In the genomic region with DNA sequence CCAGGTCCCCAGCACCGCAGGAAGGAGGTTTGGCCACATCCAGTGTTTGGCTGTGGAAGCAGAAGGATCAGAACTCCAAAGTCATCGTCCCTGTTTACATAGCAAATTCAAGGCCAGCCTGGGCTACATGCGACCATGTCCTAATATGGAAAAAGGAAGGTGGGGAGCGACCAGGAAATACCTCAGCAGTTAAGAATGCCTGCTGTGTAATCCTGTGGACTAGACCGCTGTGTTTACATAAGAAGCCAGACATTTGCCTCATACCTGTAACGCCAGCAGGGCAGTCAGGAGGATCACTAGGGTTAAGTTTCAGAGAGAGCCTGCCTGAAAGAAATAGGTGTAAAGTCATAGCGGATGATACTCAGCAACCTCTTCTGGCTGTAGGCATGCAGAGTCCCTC, we compare ENCODE assay signal across 38 mouse cellular contexts. TPM values are rescaled to one million over a fixed set of nuclear protein-coding genes. Genes with fewer than 3 reads are reported as not detected.
DNase-seq lines count a peak whose midpoint lies in the region; ATAC-seq and TF ChIP-seq lines count a peak whose summit lies in the region.
"Had no signal": no experiment of that assay in that cellular context is flagged by ENCODE, and none has a peak within 500 bp of the region (broad histone marks: within the 10 kb centered on the region; RNA-seq: fewer than 3 reads in every experiment).

No protein-coding gene starts in this region.

- no peak overlapping the region for H3K9ac ChIP-seq in liver, postnatal 0 days (replicated peaks)
- no peak overlapping the region for H3K9ac ChIP-seq in liver, embryonic 11.5 days (ENCODE audit: low read depth, low read length)
- H3K9ac ChIP-seq in ES-E14 (ENCODE audit: insufficient read depth, low read depth, low read length, poor library complexity, severe bottlenecking): 0 out of 2 replicates have a peak overlapping the region, but pooled peaks have one; percentile 27
- H3K9ac ChIP-seq in intestine, embryonic 16.5 days (ENCODE audit: low read depth, low read length): no peak overlapping the region
- no peak overlapping the region for H3K9ac ChIP-seq in stomach, postnatal 0 days (ENCODE audit: low read length)
- H3K9ac ChIP-seq: embryonic facial prominence, embryonic 15.5 days; forebrain, embryonic 13.5 days; heart, embryonic 15.5 days; hindbrain, embryonic 13.5 days; limb, embryonic 13.5 days; midbrain, embryonic 15.5 days had no signal

- peak; percentile 61 for ATAC-seq in liver, postnatal 0 days
- ATAC-seq in liver, embryonic 11.5 days (replicated peaks; ENCODE audit: low FRiP score): no peak
- peak; percentile 42; the same call in 1 of the 2 replicates for ATAC-seq in intestine, embryonic 16.5 days
- peak; percentile 60 for ATAC-seq in stomach, postnatal 0 days (ENCODE audit: low FRiP score, low TSS enrichment)
- ATAC-seq in erythroblast, adult 5-6 weeks (replicated peaks; ENCODE audit: low FRiP score, poor library complexity, severe bottlenecking): no peak
- ATAC-seq: forebrain, embryonic 13.5 days; midbrain, embryonic 15.5 days had no signal

- no peaks in the 10 kb centered on the region for H3K27me3 ChIP-seq in liver, postnatal 0 days (ENCODE audit: insufficient read depth, low read length)
- H3K27me3 ChIP-seq in liver, embryonic 11.5 days (replicated peaks; ENCODE audit: control insufficient read depth, insufficient read depth, low read length): no peaks in the 10 kb centered on the region
- no peaks in the 10 kb centered on the region for H3K27me3 ChIP-seq in intestine, embryonic 16.5 days (replicated peaks; ENCODE audit: control insufficient read depth, insufficient read depth, low read length)
- no peaks in the 10 kb centered on the region for H3K27me3 ChIP-seq in stomach, postnatal 0 days (ENCODE audit: control insufficient read depth, insufficient read depth, low read length)
- H3K27me3 ChIP-seq: embryonic facial prominence, embryonic 15.5 days; heart, embryonic 15.5 days; hindbrain, embryonic 13.5 days; limb, embryonic 13.5 days; midbrain, embryonic 15.5 days had no signal

- intact Hi-C loops in heart, postnatal 25 days (cut with DNase I): loop anchor here (5.0 kb wide), 1 partner anchor 294 kb away; a partner anchor contains a TSS

- no peaks in the 10 kb centered on the region for H3K4me1 ChIP-seq in liver, postnatal 0 days (ENCODE audit: insufficient read depth)
- H3K4me1 ChIP-seq in liver, embryonic 11.5 days (replicated peaks; ENCODE audit: control insufficient read depth, insufficient read depth, low read length): no peaks in the 10 kb centered on the region; the same call in 1 of the 2 replicates
- peaks cover 0 to 13% of the 10 kb centered on the region in 2 experiments; a peak in 1 of 4 replicates for H3K4me1 ChIP-seq in ES-E14 (ENCODE audit: control insufficient read depth in 2 of 2, insufficient read depth in 2 of 2, low read length in 2 of 2, poor library complexity in 1 of 2)
- H3K4me1 ChIP-seq in intestine, embryonic 16.5 days (ENCODE audit: control insufficient read depth, insufficient read depth, low read length): peaks cover 15% of the 10 kb centered on the region; the same call in 1 of the 2 replicates
- H3K4me1 ChIP-seq in stomach, postnatal 0 days (replicated peaks; ENCODE audit: control insufficient read depth, insufficient read depth): no peaks in the 10 kb centered on the region
- H3K4me1 ChIP-seq: midbrain, embryonic 10.5 days; midbrain, embryonic 15.5 days had no signal

- no peaks in the 10 kb centered on the region for H3K9me3 ChIP-seq in liver, postnatal 0 days (ENCODE audit: low read length)
- H3K9me3 ChIP-seq in liver, embryonic 11.5 days (ENCODE audit: control insufficient read depth, low read length): no peaks in the 10 kb centered on the region
- H3K9me3 ChIP-seq in ES-E14 (ENCODE audit: control insufficient read depth, insufficient read depth, low read depth, low read length): no peaks in the 10 kb centered on the region
- H3K9me3 ChIP-seq in intestine, embryonic 16.5 days (ENCODE audit: control insufficient read depth, low read length): no peaks in the 10 kb centered on the region
- H3K9me3 ChIP-seq in stomach, postnatal 0 days (ENCODE audit: control insufficient read depth, low read length): no peaks in the 10 kb centered on the region
- H3K9me3 ChIP-seq: embryonic facial prominence, embryonic 10.5 days; embryonic facial prominence, embryonic 15.5 days; forebrain, embryonic 13.5 days; G1E; heart, embryonic 15.5 days; hindbrain, embryonic 13.5 days; limb, embryonic 13.5 days; midbrain, embryonic 10.5 days; midbrain, embryonic 15.5 days had no signal

- H3K4me2 ChIP-seq in liver, postnatal 0 days (ENCODE audit: low read depth, low read length): no peak overlapping the region
- H3K4me2 ChIP-seq in liver, embryonic 11.5 days: no peak overlapping the region
- H3K4me2 ChIP-seq in intestine, embryonic 16.5 days (ENCODE audit: low read depth, low read length): no peak overlapping the region
- H3K4me2 ChIP-seq in stomach, postnatal 0 days (replicated peaks; ENCODE audit: low read depth): no peak overlapping the region
- H3K4me2 ChIP-seq: embryonic facial prominence, embryonic 15.5 days; forebrain, embryonic 13.5 days; heart, embryonic 15.5 days; hindbrain, embryonic 13.5 days; limb, embryonic 13.5 days; midbrain, embryonic 15.5 days had no signal

- H3K36me3 ChIP-seq in liver, postnatal 0 days (replicated peaks; ENCODE audit: insufficient read depth, low read length): no peaks in the 10 kb centered on the region
- no peaks in the 10 kb centered on the region for H3K36me3 ChIP-seq in liver, embryonic 11.5 days (ENCODE audit: control insufficient read depth, insufficient read depth, low read length)
- H3K36me3 ChIP-seq in ES-E14 (ENCODE audit: control insufficient read depth, insufficient read depth, low read length, poor library complexity, severe bottlenecking): no peaks in the 10 kb centered on the region
- no peaks in the 10 kb centered on the region for H3K36me3 ChIP-seq in intestine, embryonic 16.5 days (ENCODE audit: control insufficient read depth, insufficient read depth, low read length)
- no peaks in the 10 kb centered on the region for H3K36me3 ChIP-seq in stomach, postnatal 0 days (ENCODE audit: control insufficient read depth, insufficient read depth, low read length)
- H3K36me3 ChIP-seq: embryonic facial prominence, embryonic 10.5 days; embryonic facial prominence, embryonic 15.5 days; G1E; heart, embryonic 15.5 days; hindbrain, embryonic 13.5 days; limb, embryonic 13.5 days; midbrain, embryonic 10.5 days; midbrain, embryonic 15.5 days had no signal

- DNase-seq in liver, postnatal 0 days: no peak
- no peak for DNase-seq in liver, embryonic 11.5 days (ENCODE audit: low spot score)
- no peak for DNase-seq in ES-E14 (ENCODE audit: low read depth, low spot score)
- no peak for DNase-seq in stomach, postnatal 0 days (ENCODE audit: low spot score)
- DNase-seq in heart, postnatal 25 days (ENCODE audit: low spot score): no peak
- DNase-seq: adrenal gland, postnatal 10 days; B cell, adult 2 months; cerebellum, adult 11-12 months; cerebellum, adult 9-11 months; gastrocnemius, postnatal 14 days; heart, postnatal 36 days; kidney, adult 2 months; kidney, postnatal 36 days; lung, postnatal 14 days; spleen, adult 18-20 months; thymus, adult 18-20 months; thymus, postnatal 25 days had no signal

- WGBS in liver, postnatal 0 days (ENCODE audit: insufficient replicate concordance): 46% methylated on average over 7 of the region's 7 CpGs
- 56% methylated on average over 7 of the region's 7 CpGs for WGBS in liver, embryonic 11.5 days
- 41% methylated on average over 7 of the region's 7 CpGs for WGBS in intestine, embryonic 16.5 days
- 42% methylated on average over 7 of the region's 7 CpGs for WGBS in stomach, postnatal 0 days

- TF ChIP-seq CTCF in liver, postnatal 0 days (IDR thresholded peaks at IDR 0.05; ENCODE audit: low read depth): no peak
- no peak for TF ChIP-seq CTCF in stomach, postnatal 0 days (IDR thresholded peaks at IDR 0.05; ENCODE audit: low read depth)

- no peak for TF ChIP-seq EP300 in liver, postnatal 0 days (IDR thresholded peaks at IDR 0.05; ENCODE audit: low read depth)
- TF ChIP-seq EP300 in stomach, postnatal 0 days (optimal IDR thresholded peaks at IDR 0.05): no peak

- no peak overlapping the region for H3K27ac ChIP-seq in liver, postnatal 0 days (ENCODE audit: low read depth)
- no peak overlapping the region for H3K27ac ChIP-seq in liver, embryonic 11.5 days (ENCODE audit: low read depth, low read length)
- H3K27ac ChIP-seq in ES-E14 (ENCODE audit: insufficient read depth, low read depth, low read length, poor library complexity, severe bottlenecking): no peak overlapping the region
- 0 out of 2 replicates have a peak overlapping the region, but pooled peaks have one; percentile 24 for H3K27ac ChIP-seq in intestine, embryonic 16.5 days (ENCODE audit: low read length)
- no peak overlapping the region for H3K27ac ChIP-seq in stomach, postnatal 0 days (replicated peaks)
- H3K27ac ChIP-seq: embryonic facial prominence, embryonic 10.5 days; embryonic facial prominence, embryonic 15.5 days; forebrain, embryonic 13.5 days; heart, embryonic 15.5 days; hindbrain, embryonic 13.5 days; layer of hippocampus, adult 2 months; limb, embryonic 13.5 days; midbrain, embryonic 10.5 days; midbrain, embryonic 15.5 days had no signal

- no peak overlapping the region for H3K4me3 ChIP-seq in liver, postnatal 0 days (ENCODE audit: low read depth, low read length)
- H3K4me3 ChIP-seq in liver, embryonic 11.5 days (ENCODE audit: low read depth, low read length): no peak overlapping the region
- H3K4me3 ChIP-seq in ES-E14 (ENCODE audit: insufficient read depth in 1 of 2, low read depth in 1 of 2, low read length in 2 of 2, poor library complexity in 1 of 2, severe bottlenecking in 1 of 2): no peak overlapping the region
- no peak overlapping the region for H3K4me3 ChIP-seq in intestine, embryonic 16.5 days (ENCODE audit: low read length)
- H3K4me3 ChIP-seq in stomach, postnatal 0 days (ENCODE audit: low read depth, low read length): no peak overlapping the region
- H3K4me3 ChIP-seq: embryonic facial prominence, embryonic 10.5 days; embryonic facial prominence, embryonic 15.5 days; forebrain, embryonic 13.5 days; heart, embryonic 15.5 days; hindbrain, embryonic 13.5 days; layer of hippocampus, adult 2 months; limb, embryonic 13.5 days; midbrain, embryonic 10.5 days; midbrain, embryonic 15.5 days had no signal

- in situ Hi-C loops in ES-E14 (cut with MboI; ENCODE audit: low sequenced_read_pairs in 2 of 2, unreplicated experiment in 2 of 2): loop anchor here (10.0 to 25.0 kb wide), 2 partner anchors 374 to 382 kb away; no protein-coding TSS in a partner anchor

RNA-seq across cellular contexts. Expression of a gene that starts 6.1 kb away (rescaled TPM):
- polyA plus RNA-seq in liver, postnatal 0 days (2015; fragmentation: Nextera tagmentation; extraction: Ambion mirVana): not detected in 2 replicates
- not detected in 2 replicates for polyA plus RNA-seq in liver, embryonic 11.5 days (2014; fragmentation: Nextera tagmentation; extraction: Ambion mirVana)
- total RNA-seq in ES-E14 (2012; rRNA removed): 1.0 and 4.0 TPM in 2 replicates
- not detected in 2 replicates for polyA plus RNA-seq in intestine, embryonic 16.5 days (2015; fragmentation: Nextera tagmentation; extraction: Ambion mirVana)
- polyA plus RNA-seq in stomach, postnatal 0 days (2015; fragmentation: Nextera tagmentation; extraction: Ambion mirVana): not detected in 2 replicates
- total RNA-seq in erythroblast, adult 5-6 weeks (2015; ENCODE audit: low replicate concordance): not detected in 2 replicates
- not detected in 2 replicates for total RNA-seq in erythroblast, adult 5-6 weeks (2017; ENCODE audit: low replicate concordance)
- not detected for total RNA-seq in heart, postnatal 25 days (2021)
- total RNA-seq: adrenal gland, postnatal 10 days; common myeloid progenitor, adult 5-6 weeks; G1E; gastrocnemius, postnatal 14 days; granulocyte monocyte progenitor cell, adult 5-6 weeks; heart, postnatal 36 days; layer of hippocampus, adult 2 months; layer of hippocampus, postnatal 25 days; left cerebral cortex, postnatal 36 days; megakaryocyte progenitor cell, adult 5-6 weeks; neutrophil, adult 5-6 weeks had no signal
- polyA plus RNA-seq: embryonic facial prominence, embryonic 10.5 days; embryonic facial prominence, embryonic 15.5 days; forebrain, embryonic 13.5 days; G1E; heart, embryonic 15.5 days; kidney, adult 2 months; kidney, embryonic 16.5 days; limb, embryonic 13.5 days; liver, embryonic 16.5 days; neural tube, embryonic 11.5 days had no signal

RNA-seq across cellular contexts. Expression of a gene that starts 31.2 kb away (rescaled TPM):
- 12.1 and 13.2 TPM in 2 replicates for polyA plus RNA-seq in liver, postnatal 0 days (2015; fragmentation: Nextera tagmentation; extraction: Ambion mirVana)
- 0.73 and 0.79 TPM in 2 replicates for polyA plus RNA-seq in liver, embryonic 11.5 days (2014; fragmentation: Nextera tagmentation; extraction: Ambion mirVana)
- total RNA-seq in ES-E14 (2012; rRNA removed): 0.09 TPM in 1 of 2 replicates, not detected in the other
- 1.7 and 1.9 TPM in 2 replicates for polyA plus RNA-seq in intestine, embryonic 16.5 days (2015; fragmentation: Nextera tagmentation; extraction: Ambion mirVana)
- 3.7 and 3.8 TPM in 2 replicates for polyA plus RNA-seq in stomach, postnatal 0 days (2015; fragmentation: Nextera tagmentation; extraction: Ambion mirVana)
- 0.19 TPM in 1 of 2 replicates, not detected in the other for total RNA-seq in erythroblast, adult 5-6 weeks (2015; ENCODE audit: low replicate concordance)
- not detected in 2 replicates for total RNA-seq in erythroblast, adult 5-6 weeks (2017; ENCODE audit: low replicate concordance)
- under 1 TPM in 1 of 2 experiments, not detected in 1; 0.06 TPM for total RNA-seq in heart, postnatal 25 days (2021)
- total RNA-seq: common myeloid progenitor, adult 5-6 weeks; layer of hippocampus, adult 2 months; left cerebral cortex, postnatal 36 days had no signal
- polyA plus RNA-seq: G1E; midbrain, embryonic 10.5 days; neural tube, embryonic 11.5 days had no signal

RNA-seq across cellular contexts. Expression of a gene that starts 39.5 kb away (rescaled TPM):
- polyA plus RNA-seq in liver, postnatal 0 days (2015; fragmentation: Nextera tagmentation; extraction: Ambion mirVana): 29.8 and 34.0 TPM in 2 replicates
- 11.9 and 15.0 TPM in 2 replicates for polyA plus RNA-seq in liver, embryonic 11.5 days (2014; fragmentation: Nextera tagmentation; extraction: Ambion mirVana)
- total RNA-seq in ES-E14 (2012; rRNA removed): 11.7 and 15.4 TPM in 2 replicates
- polyA plus RNA-seq in intestine, embryonic 16.5 days (2015; fragmentation: Nextera tagmentation; extraction: Ambion mirVana): 12.5 and 14.1 TPM in 2 replicates
- polyA plus RNA-seq in stomach, postnatal 0 days (2015; fragmentation: Nextera tagmentation; extraction: Ambion mirVana): 90.2 and 91.7 TPM in 2 replicates
- total RNA-seq in erythroblast, adult 5-6 weeks (2015; ENCODE audit: low replicate concordance): not detected in 2 replicates
- total RNA-seq in erythroblast, adult 5-6 weeks (2017; ENCODE audit: low replicate concordance): not detected in 2 replicates
- total RNA-seq in heart, postnatal 25 days (2021): 1 to 10 TPM; 7.3 to 8.1 TPM
- total RNA-seq: G1E had no signal
- polyA plus RNA-seq: G1E had no signal

Comparison
In these comparisons a context has a peak if more than half of its experiments do, and no peak if none do; other contexts are left out.
1. ATAC-seq: peak in liver, postnatal 0 days (single experiment), intestine, embryonic 16.5 days (single experiment) and stomach, postnatal 0 days (single experiment); none in liver, embryonic 11.5 days (single experiment) and erythroblast, adult 5-6 weeks (single experiment).